Mouse (Mus musculus) G1E (cell line): Measurements from ENCODE around the gene Zdhhc5.

ENCODE experiments used
- CTCF ChIP-seq: IDR thresholded peaks from 2 replicates; pipeline ENCODE4 v1.5.1; 2012; ENCODE audit warnings: low read depth, low read length, inconsistent platforms, mixed read lengths
- GATA1 ChIP-seq: IDR thresholded peaks from 2 replicates; pipeline ENCODE4 v1.6.1; 2012; ENCODE audit warnings: borderline replicate concordance, low read length, inconsistent platforms, mixed read lengths
- POLR2AphosphoS5 ChIP-seq: IDR thresholded peaks from 2 replicates; pipeline ENCODE4 v1.6.1; 2012; ENCODE audit warnings: low read depth, low read length, inconsistent platforms; ENCODE audit not compliant: insufficient replicate concordance

GRCm38 (mm10) chr2:84758542-84759127, 43.7 kb upstream of the Zdhhc5 start:
- no peak for TF ChIP-seq CTCF
- no peak for TF ChIP-seq GATA1
- TF ChIP-seq POLR2AphosphoS5: no peak
